ENCODE assay signal across 8 mouse cellular contexts in the genomic region with DNA sequence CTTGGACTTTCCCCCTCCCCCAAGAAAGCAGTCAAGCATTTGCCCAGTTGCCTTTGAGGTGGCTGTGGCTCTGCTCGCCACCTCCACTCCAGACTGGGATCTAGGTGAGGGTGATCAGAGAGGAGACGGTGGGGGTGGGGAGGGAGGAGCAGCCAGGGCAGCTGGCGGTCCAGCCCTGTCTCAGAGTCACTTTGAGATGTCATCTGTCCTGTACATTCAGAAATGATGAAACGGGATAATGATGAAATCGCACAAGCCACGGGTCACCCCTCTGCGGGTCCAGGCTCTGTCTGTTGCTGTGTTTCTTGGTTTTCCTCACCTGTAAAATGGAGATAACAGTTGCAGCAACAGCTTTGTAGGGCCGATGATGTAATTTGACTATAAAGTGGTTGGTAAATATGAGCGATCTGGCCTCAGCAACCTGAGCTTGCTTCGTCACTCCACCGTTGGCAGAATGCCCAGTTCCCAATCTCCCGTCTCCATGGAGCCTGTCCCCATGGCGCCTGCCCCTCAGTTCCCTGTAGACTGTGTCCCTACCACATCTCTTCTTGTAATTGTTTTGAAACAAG. TPM values are rescaled to one million over a fixed set of nuclear protein-coding genes. Genes with fewer than 3 reads are reported as not detected.
DNase-seq lines count a peak whose midpoint lies in the region; ATAC-seq lines count a peak whose summit lies in the region.

No protein-coding gene starts in this region.

- H3K36me3 ChIP-seq in embryonic facial prominence, embryonic 15.5 days: no peaks in the 10 kb centered on the region
- no peaks in the 10 kb centered on the region for H3K36me3 ChIP-seq in heart, embryonic 13.5 days
- no peaks in the 10 kb centered on the region for H3K36me3 ChIP-seq in kidney, embryonic 16.5 days (ENCODE audit: insufficient read depth, low read length)
- no peaks in the 10 kb centered on the region for H3K36me3 ChIP-seq in liver, embryonic 13.5 days
- H3K36me3 ChIP-seq in neural tube, embryonic 13.5 days: no peaks in the 10 kb centered on the region

- peak; percentile 70 for DNase-seq in 3134 (ENCODE audit: extremely low read depth, insufficient read length, low spot score)
- DNase-seq in adrenal gland, adult 2 months: peak; percentile 91
- DNase-seq in liver, embryonic 13.5 days: peak; percentile 24
- DNase-seq in urinary bladder, postnatal 4 days (ENCODE audit: low spot score in 2 of 2): peak; percentile 63 to 81

- H3K27ac ChIP-seq in embryonic facial prominence, embryonic 15.5 days (replicated peaks): peak overlapping the region; percentile 82
- peak overlapping the region; percentile 83 for H3K27ac ChIP-seq in heart, embryonic 13.5 days (replicated peaks)
- H3K27ac ChIP-seq in kidney, embryonic 16.5 days (ENCODE audit: low read length): peak overlapping the region; percentile 75
- H3K27ac ChIP-seq in liver, embryonic 13.5 days: no peak overlapping the region
- peak overlapping the region; percentile 64 for H3K27ac ChIP-seq in neural tube, embryonic 13.5 days (replicated peaks)

- ATAC-seq in embryonic facial prominence, embryonic 15.5 days (ENCODE audit: insufficient number of reproducible peaks, low FRiP score, low TSS enrichment, low read depth): peak; percentile 66
- peak; percentile 39; the same call in 1 of the 2 replicates for ATAC-seq in heart, embryonic 13.5 days (ENCODE audit: extremely low read depth, insufficient number of reproducible peaks, low FRiP score, low TSS enrichment)
- peak; percentile 57 for ATAC-seq in kidney, embryonic 16.5 days (ENCODE audit: low FRiP score, low TSS enrichment)
- peak; percentile 65 for ATAC-seq in liver, embryonic 13.5 days (ENCODE audit: low read depth)
- ATAC-seq in neural tube, embryonic 13.5 days (ENCODE audit: low read depth): peak; percentile 51

- 33% methylated on average over 13 of the region's 13 CpGs for WGBS in embryonic facial prominence, embryonic 15.5 days
- WGBS in heart, embryonic 13.5 days: 11% methylated on average over 13 of the region's 13 CpGs
- WGBS in kidney, embryonic 16.5 days: 35% methylated on average over 13 of the region's 13 CpGs
- WGBS in liver, embryonic 13.5 days (ENCODE audit: insufficient replicate concordance): 45% methylated on average over 13 of the region's 13 CpGs
- 44% methylated on average over 13 of the region's 13 CpGs for WGBS in neural tube, embryonic 13.5 days

- peak overlapping the region; percentile 26; the same call in 1 of the 2 replicates for H3K9ac ChIP-seq in embryonic facial prominence, embryonic 15.5 days
- peak overlapping the region; percentile 75 for H3K9ac ChIP-seq in heart, embryonic 13.5 days
- peak overlapping the region; percentile 59 for H3K9ac ChIP-seq in kidney, embryonic 16.5 days (replicated peaks; ENCODE audit: low read length)
- H3K9ac ChIP-seq in liver, embryonic 13.5 days: 0 out of 2 replicates have a peak overlapping the region, but pooled peaks have one; percentile 22
- H3K9ac ChIP-seq in neural tube, embryonic 13.5 days: peak overlapping the region; percentile 68; the same call in 1 of the 2 replicates

- H3K4me1 ChIP-seq in embryonic facial prominence, embryonic 15.5 days: peaks cover 27% of the 10 kb centered on the region
- H3K4me1 ChIP-seq in heart, embryonic 13.5 days: peaks cover 28% of the 10 kb centered on the region
- peaks cover 27% of the 10 kb centered on the region for H3K4me1 ChIP-seq in kidney, embryonic 16.5 days (ENCODE audit: insufficient read depth, low read length)
- peaks cover 19% of the 10 kb centered on the region for H3K4me1 ChIP-seq in liver, embryonic 13.5 days (replicated peaks)
- peaks cover 30% of the 10 kb centered on the region for H3K4me1 ChIP-seq in neural tube, embryonic 13.5 days (replicated peaks)

- peak overlapping the region; percentile 49 for H3K4me2 ChIP-seq in embryonic facial prominence, embryonic 15.5 days (replicated peaks)
- H3K4me2 ChIP-seq in heart, embryonic 13.5 days: peak overlapping the region; percentile 76
- H3K4me2 ChIP-seq in kidney, embryonic 16.5 days (replicated peaks; ENCODE audit: low read depth, low read length): peak overlapping the region; percentile 70
- H3K4me2 ChIP-seq in liver, embryonic 13.5 days: peak overlapping the region; percentile 49
- H3K4me2 ChIP-seq in neural tube, embryonic 13.5 days: peak overlapping the region; percentile 51

- H3K27me3 ChIP-seq in embryonic facial prominence, embryonic 15.5 days: no peaks in the 10 kb centered on the region
- no peaks in the 10 kb centered on the region for H3K27me3 ChIP-seq in heart, embryonic 13.5 days (replicated peaks)
- H3K27me3 ChIP-seq in kidney, embryonic 16.5 days (ENCODE audit: insufficient read depth, low read length): no peaks in the 10 kb centered on the region
- peaks cover 34% of the 10 kb centered on the region for H3K27me3 ChIP-seq in liver, embryonic 13.5 days
- no peaks in the 10 kb centered on the region for H3K27me3 ChIP-seq in neural tube, embryonic 13.5 days

- peak overlapping the region; percentile 32 for H3K4me3 ChIP-seq in embryonic facial prominence, embryonic 15.5 days (replicated peaks)
- peak overlapping the region; percentile 44 for H3K4me3 ChIP-seq in heart, embryonic 13.5 days
- H3K4me3 ChIP-seq in kidney, embryonic 16.5 days (ENCODE audit: low read length): peak overlapping the region; percentile 35
- 0 out of 2 replicates have a peak overlapping the region, but pooled peaks have one; percentile 3 for H3K4me3 ChIP-seq in liver, embryonic 13.5 days (replicated peaks)
- H3K4me3 ChIP-seq in neural tube, embryonic 13.5 days: peak overlapping the region; percentile 20; the same call in 1 of the 2 replicates

- H3K9me3 ChIP-seq in embryonic facial prominence, embryonic 15.5 days (replicated peaks): no peaks in the 10 kb centered on the region
- no peaks in the 10 kb centered on the region for H3K9me3 ChIP-seq in heart, embryonic 13.5 days
- no peaks in the 10 kb centered on the region for H3K9me3 ChIP-seq in kidney, embryonic 16.5 days (ENCODE audit: low read length)
- H3K9me3 ChIP-seq in liver, embryonic 13.5 days (replicated peaks): no peaks in the 10 kb centered on the region
- no peaks in the 10 kb centered on the region for H3K9me3 ChIP-seq in neural tube, embryonic 13.5 days

RNA-seq across cellular contexts. Expression of a gene that starts 8.1 kb away (rescaled TPM):
- total RNA-seq in adrenal gland, adult 2 months (2021): 10 to 100 TPM; 53.1 to 56.1 TPM
- 151 and 157 TPM in 2 replicates for polyA plus RNA-seq in adrenal gland, adult 2 months (2012; rRNA removed)
- 83.3 and 89.1 TPM in 2 replicates for polyA plus RNA-seq in embryonic facial prominence, embryonic 15.5 days (2015; fragmentation: Nextera tagmentation; extraction: Ambion mirVana)
- polyA plus RNA-seq in heart, embryonic 13.5 days (2015; fragmentation: Nextera tagmentation; extraction: Ambion mirVana): 19.7 and 24.5 TPM in 2 replicates
- polyA plus RNA-seq in kidney, embryonic 16.5 days (2015; fragmentation: Nextera tagmentation; extraction: Ambion mirVana): 30.6 and 31.9 TPM in 2 replicates
- polyA plus RNA-seq in liver, embryonic 13.5 days (2015; fragmentation: Nextera tagmentation; extraction: Ambion mirVana): 2.7 and 2.8 TPM in 2 replicates
- 72.8 and 78.2 TPM in 2 replicates for polyA plus RNA-seq in neural tube, embryonic 13.5 days (2015; fragmentation: Nextera tagmentation; extraction: Ambion mirVana)

RNA-seq across cellular contexts. Expression of a gene that starts 59.1 kb away (rescaled TPM):
- 10 to 100 TPM; 24.8 to 32.0 TPM for total RNA-seq in adrenal gland, adult 2 months (2021)
- 17.7 and 23.8 TPM in 2 replicates for polyA plus RNA-seq in adrenal gland, adult 2 months (2012; rRNA removed)
- 44.1 and 47.8 TPM in 2 replicates for polyA plus RNA-seq in embryonic facial prominence, embryonic 15.5 days (2015; fragmentation: Nextera tagmentation; extraction: Ambion mirVana)
- 33.8 and 37.9 TPM in 2 replicates for polyA plus RNA-seq in heart, embryonic 13.5 days (2015; fragmentation: Nextera tagmentation; extraction: Ambion mirVana)
- 56.3 and 58.0 TPM in 2 replicates for polyA plus RNA-seq in kidney, embryonic 16.5 days (2015; fragmentation: Nextera tagmentation; extraction: Ambion mirVana)
- polyA plus RNA-seq in liver, embryonic 13.5 days (2015; fragmentation: Nextera tagmentation; extraction: Ambion mirVana): 21.6 and 23.0 TPM in 2 replicates
- polyA plus RNA-seq in neural tube, embryonic 13.5 days (2015; fragmentation: Nextera tagmentation; extraction: Ambion mirVana): 41.7 and 44.5 TPM in 2 replicates

RNA-seq across cellular contexts. Expression of a gene that starts 59.4 kb away (rescaled TPM):
- total RNA-seq in adrenal gland, adult 2 months (2021): 10 to 100 TPM; 60.4 to 66.3 TPM
- polyA plus RNA-seq in adrenal gland, adult 2 months (2012; rRNA removed): 33.4 and 40.8 TPM in 2 replicates
- polyA plus RNA-seq in embryonic facial prominence, embryonic 15.5 days (2015; fragmentation: Nextera tagmentation; extraction: Ambion mirVana): 107 and 113 TPM in 2 replicates
- 84.7 and 93.3 TPM in 2 replicates for polyA plus RNA-seq in heart, embryonic 13.5 days (2015; fragmentation: Nextera tagmentation; extraction: Ambion mirVana)
- 93.6 and 95.2 TPM in 2 replicates for polyA plus RNA-seq in kidney, embryonic 16.5 days (2015; fragmentation: Nextera tagmentation; extraction: Ambion mirVana)
- 46.4 and 52.7 TPM in 2 replicates for polyA plus RNA-seq in liver, embryonic 13.5 days (2015; fragmentation: Nextera tagmentation; extraction: Ambion mirVana)
- 98.1 and 118 TPM in 2 replicates for polyA plus RNA-seq in neural tube, embryonic 13.5 days (2015; fragmentation: Nextera tagmentation; extraction: Ambion mirVana)

Comparison
In these comparisons a context has a peak if more than half of its experiments do, and no peak if none do; other contexts are left out.
1. DNase-seq: peak in every context shown above with its lines; median percentile 91 in adrenal gland, adult 2 months; 72 in urinary bladder, postnatal 4 days; 70 in 3134; 24 in liver, embryonic 13.5 days.
2. H3K9ac ChIP-seq: peak in every context shown above with its lines; median percentile 75 in heart, embryonic 13.5 days; 68 in neural tube, embryonic 13.5 days; 59 in kidney, embryonic 16.5 days; 26 in embryonic facial prominence, embryonic 15.5 days; 22 in liver, embryonic 13.5 days.